Comparison of ENCODE assay signal across 15 mouse cellular contexts in the genomic region with DNA sequence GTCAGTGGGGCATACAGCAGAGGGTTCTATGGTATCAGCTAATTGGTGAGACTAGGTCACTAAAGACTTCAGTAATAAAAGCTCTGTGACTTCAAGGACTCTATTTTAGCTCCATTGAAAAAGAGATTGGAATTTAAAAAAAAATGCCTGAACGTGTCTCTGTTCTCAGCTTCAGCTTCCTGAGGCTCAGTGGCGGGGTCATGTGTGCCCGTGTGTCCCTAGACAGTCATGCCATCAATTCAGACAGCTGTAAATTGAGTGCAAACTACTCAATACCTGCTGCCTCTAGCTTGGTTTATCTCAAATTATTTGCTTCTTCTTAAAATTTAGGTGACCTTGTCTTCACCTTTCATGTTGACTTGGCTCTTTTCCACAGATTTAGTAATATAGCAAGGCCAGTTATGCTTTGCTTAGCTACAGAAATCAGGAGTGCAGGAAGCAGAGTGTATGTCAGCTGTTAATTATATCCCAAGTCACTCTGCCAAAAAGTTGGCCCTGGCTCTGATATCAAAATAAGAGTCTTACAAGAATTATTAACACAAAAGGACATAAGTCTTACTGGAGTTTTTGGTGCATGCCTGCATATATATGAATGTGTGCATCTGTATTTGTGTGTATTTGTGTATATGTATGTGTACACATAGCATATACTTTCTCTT. TPM values are rescaled to one million over a fixed set of nuclear protein-coding genes. Genes with fewer than 3 reads are reported as not detected.
DNase-seq lines count a peak whose midpoint lies in the region; ATAC-seq and TF ChIP-seq lines count a peak whose summit lies in the region.
"Had no signal": no experiment of that assay in that cellular context is flagged by ENCODE, and none has a peak within 500 bp of the region (broad histone marks: within the 10 kb centered on the region; RNA-seq: fewer than 3 reads in every experiment).

No protein-coding gene starts in this region.

- no peak overlapping the region for H3K4me2 ChIP-seq in kidney, embryonic 15.5 days
- H3K4me2 ChIP-seq in stomach, postnatal 0 days (replicated peaks; ENCODE audit: low read depth): no peak overlapping the region
- no peak overlapping the region for H3K4me2 ChIP-seq in liver, embryonic 12.5 days
- H3K4me2 ChIP-seq: neural tube, embryonic 15.5 days had no signal

- no peaks in the 10 kb centered on the region for H3K9me3 ChIP-seq in kidney, embryonic 15.5 days (replicated peaks)
- no peaks in the 10 kb centered on the region for H3K9me3 ChIP-seq in stomach, postnatal 0 days (ENCODE audit: control insufficient read depth, low read length)
- no peaks in the 10 kb centered on the region for H3K9me3 ChIP-seq in liver, embryonic 12.5 days (replicated peaks)
- H3K9me3 ChIP-seq: neural tube, embryonic 15.5 days had no signal

- H3K27me3 ChIP-seq in kidney, embryonic 15.5 days: no peaks in the 10 kb centered on the region
- H3K27me3 ChIP-seq in stomach, postnatal 0 days (ENCODE audit: control insufficient read depth, insufficient read depth, low read length): no peaks in the 10 kb centered on the region
- H3K27me3 ChIP-seq in liver, embryonic 12.5 days (replicated peaks): 0 out of 2 replicates have a peak, but pooled peaks cover 3% of the 10 kb centered on the region
- H3K27me3 ChIP-seq: neural tube, embryonic 15.5 days had no signal

- TF ChIP-seq POLR2A in bone marrow macrophage, adult 2 months (IDR thresholded peaks at IDR 0.05; ENCODE audit: borderline replicate concordance, low read depth, low read length): no peak

- DNase-seq in gastrocnemius, adult 2 months: peak; percentile 30
- no peak for DNase-seq in gastrocnemius, adult 8-10 months (ENCODE audit: low spot score in 2 of 2)
- peak; percentile 38 for DNase-seq in 416B (ENCODE audit: low read depth)
- DNase-seq in stomach, postnatal 0 days (ENCODE audit: low spot score): no peak
- DNase-seq in T-cell, adult 2 months (ENCODE audit: low spot score): no peak
- DNase-seq: cerebellum, postnatal 25 days; gastrocnemius, postnatal 14 days; layer of hippocampus, postnatal 36 days; midbrain, embryonic 14.5 days; thymus, adult 2 months had no signal

- no peak for TF ChIP-seq CTCF in gastrocnemius, adult 2 months (IDR thresholded peaks at IDR 0.05)
- TF ChIP-seq CTCF in bone marrow macrophage, adult 2 months (IDR thresholded peaks at IDR 0.05; ENCODE audit: low read depth, low read length): no peak
- no peak for TF ChIP-seq CTCF in stomach, postnatal 0 days (IDR thresholded peaks at IDR 0.05; ENCODE audit: low read depth)

- no peaks in the 10 kb centered on the region for H3K36me3 ChIP-seq in kidney, embryonic 15.5 days
- H3K36me3 ChIP-seq in stomach, postnatal 0 days (ENCODE audit: control insufficient read depth, insufficient read depth, low read length): peaks cover 2% of the 10 kb centered on the region; the same call in 1 of the 2 replicates
- no peaks in the 10 kb centered on the region for H3K36me3 ChIP-seq in liver, embryonic 12.5 days

- peak overlapping the region; percentile 19; the same call in 1 of the 2 replicates for H3K4me3 ChIP-seq in gastrocnemius, adult 2 months
- H3K4me3 ChIP-seq in bone marrow macrophage, adult 2 months (ENCODE audit: insufficient read depth, low read length): no peak overlapping the region
- no peak overlapping the region for H3K4me3 ChIP-seq in kidney, embryonic 15.5 days (replicated peaks)
- no peak overlapping the region for H3K4me3 ChIP-seq in stomach, postnatal 0 days (ENCODE audit: low read depth, low read length)
- H3K4me3 ChIP-seq in liver, embryonic 12.5 days: no peak overlapping the region
- H3K4me3 ChIP-seq: neural tube, embryonic 15.5 days had no signal

- peak overlapping the region; percentile 77 for H3K27ac ChIP-seq in gastrocnemius, adult 2 months
- H3K27ac ChIP-seq in bone marrow macrophage, adult 2 months (ENCODE audit: insufficient read depth, low read depth, low read length): peak overlapping the region; percentile 19; the same call in 1 of the 2 replicates
- H3K27ac ChIP-seq in kidney, embryonic 15.5 days: peak overlapping the region; percentile 23; the same call in 1 of the 2 replicates
- no peak overlapping the region for H3K27ac ChIP-seq in stomach, postnatal 0 days (replicated peaks)
- no peak overlapping the region for H3K27ac ChIP-seq in liver, embryonic 12.5 days
- H3K27ac ChIP-seq: liver, embryonic 14.5 days; neural tube, embryonic 15.5 days had no signal

- H3K4me1 ChIP-seq in bone marrow macrophage, adult 2 months (ENCODE audit: control insufficient read depth, insufficient read depth, low read length): peaks cover 12% of the 10 kb centered on the region
- peaks cover 9% of the 10 kb centered on the region; the same call in 1 of the 2 replicates for H3K4me1 ChIP-seq in kidney, embryonic 15.5 days
- no peaks in the 10 kb centered on the region for H3K4me1 ChIP-seq in stomach, postnatal 0 days (replicated peaks; ENCODE audit: control insufficient read depth, insufficient read depth)
- no peaks in the 10 kb centered on the region for H3K4me1 ChIP-seq in liver, embryonic 12.5 days
- H3K4me1 ChIP-seq: neural tube, embryonic 15.5 days had no signal

- WGBS in kidney, embryonic 15.5 days: 34% methylated on average over 3 of the region's 3 CpGs
- 32% methylated on average over 3 of the region's 3 CpGs for WGBS in stomach, postnatal 0 days
- WGBS in liver, embryonic 12.5 days (ENCODE audit: insufficient replicate concordance): 46% methylated on average over 3 of the region's 3 CpGs

- no peak for ATAC-seq in kidney, embryonic 15.5 days (replicated peaks; ENCODE audit: low FRiP score)
- ATAC-seq in stomach, postnatal 0 days (ENCODE audit: low FRiP score, low TSS enrichment): no peak
- ATAC-seq in liver, embryonic 12.5 days: no peak

- no peak overlapping the region for H3K9ac ChIP-seq in kidney, embryonic 15.5 days
- no peak overlapping the region for H3K9ac ChIP-seq in stomach, postnatal 0 days (ENCODE audit: low read length)
- no peak overlapping the region for H3K9ac ChIP-seq in liver, embryonic 12.5 days
- H3K9ac ChIP-seq: liver, embryonic 14.5 days; neural tube, embryonic 15.5 days had no signal

- TF ChIP-seq EP300 in stomach, postnatal 0 days (optimal IDR thresholded peaks at IDR 0.05): no peak

- intact Hi-C loops in gastrocnemius, adult 2 months (cut with DNase I): no loop called here

RNA-seq across cellular contexts. Expression of gene Tcp11l2, which starts 20.8 kb away (rescaled TPM):
- 10 to 100 TPM; 45.4 to 55.7 TPM for total RNA-seq in gastrocnemius, adult 2 months (2021)
- 10 to 100 TPM; 31.0 to 44.5 (median 39.1) TPM for total RNA-seq in gastrocnemius, adult 8-10 months (2022)
- polyA plus RNA-seq in bone marrow macrophage, adult 2 months (2012; ENCODE audit: insufficient read depth, insufficient read length, missing spikeins): 53.1 and 57.5 TPM in 2 replicates
- polyA plus RNA-seq in kidney, embryonic 15.5 days (2015; fragmentation: Nextera tagmentation; extraction: Ambion mirVana): 15.3 and 16.8 TPM in 2 replicates
- 16.3 and 19.5 TPM in 2 replicates for polyA plus RNA-seq in stomach, postnatal 0 days (2015; fragmentation: Nextera tagmentation; extraction: Ambion mirVana)
- polyA plus RNA-seq in liver, embryonic 12.5 days (2016; fragmentation: Nextera tagmentation; extraction: Ambion mirVana): 28.1 and 28.7 TPM in 2 replicates

RNA-seq across cellular contexts. Expression of gene Polr3b, which starts 24.8 kb away (rescaled TPM):
- 10 to 100 TPM in 1 of 2 experiments, 1 to 10 TPM in 1; 9.3 to 13.3 TPM for total RNA-seq in gastrocnemius, adult 2 months (2021)
- total RNA-seq in gastrocnemius, adult 8-10 months (2022): 1 to 10 TPM; 8.6 to 9.5 (median 8.7) TPM
- polyA plus RNA-seq in bone marrow macrophage, adult 2 months (2012; ENCODE audit: insufficient read depth, insufficient read length, missing spikeins): 11.1 and 15.4 TPM in 2 replicates
- 18.0 and 18.5 TPM in 2 replicates for polyA plus RNA-seq in kidney, embryonic 15.5 days (2015; fragmentation: Nextera tagmentation; extraction: Ambion mirVana)
- polyA plus RNA-seq in stomach, postnatal 0 days (2015; fragmentation: Nextera tagmentation; extraction: Ambion mirVana): 4.5 and 4.9 TPM in 2 replicates
- 9.9 and 11.3 TPM in 2 replicates for polyA plus RNA-seq in liver, embryonic 12.5 days (2016; fragmentation: Nextera tagmentation; extraction: Ambion mirVana)

Comparison
In these comparisons a context has a peak if more than half of its experiments do, and no peak if none do; other contexts are left out.
1. DNase-seq: peak in gastrocnemius, adult 2 months (single experiment) and 416B (single experiment); none in gastrocnemius, adult 8-10 months (0 of 2), stomach, postnatal 0 days (single experiment) and T-cell, adult 2 months (single experiment).
2. H3K27ac ChIP-seq: peak in gastrocnemius, adult 2 months (single experiment), bone marrow macrophage, adult 2 months (single experiment) and kidney, embryonic 15.5 days (single experiment); none in stomach, postnatal 0 days (single experiment) and liver, embryonic 12.5 days (single experiment).